Mouse (Mus musculus): ENCODE data around the gene Gpc6. TPM values are rescaled to one million over a fixed set of nuclear protein-coding genes. Genes with fewer than 3 reads are reported as not detected.

The Gpc6 gene
- polyA plus RNA-seq, 1 experiment from 2014 or later: 37.7 TPM

- Histone ChIP-seq H3K4me3 (peak overlapping the region; percentile 96), H3K4me1 (peaks cover 38% of the 10 kb centered on the region), H3K27me3 (ENCODE audit: low read depth, poor library complexity, severe bottlenecking) (no peaks in the 10 kb centered on the region), H3K27ac (replicated peaks) (peak overlapping the region; percentile 99), H3K9me3 (replicated peaks) (no peaks in the 10 kb centered on the region), H3K36me3 (no peaks in the 10 kb centered on the region)
- DNase-seq (ENCODE audit: low spot score): no peak
- 67% methylated on average over 7 of the region's 7 CpGs for WGBS
These were observed 3.8 kb downstream of the Gpc6 start for GRCm38 (mm10) chr14:116928796-116929529.

DNA sequence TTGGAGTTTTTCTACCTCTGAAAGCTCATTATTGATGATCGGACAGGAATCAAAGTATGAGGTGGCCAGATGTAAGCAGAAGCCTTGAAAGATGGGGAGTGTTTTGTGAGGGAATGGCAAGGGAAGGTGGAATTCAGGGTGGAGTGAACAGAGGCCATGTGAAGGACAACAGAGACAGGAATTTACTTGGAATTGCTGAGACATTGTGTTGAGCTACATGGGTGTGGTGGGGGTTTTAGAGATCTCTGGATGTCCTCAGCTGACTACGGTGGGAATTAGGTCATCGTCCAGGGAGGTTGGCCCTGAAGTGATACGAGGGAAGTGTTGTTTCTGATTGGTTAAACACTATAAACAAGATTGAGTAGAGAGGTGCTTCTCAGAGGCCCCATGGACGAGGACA lies 8.7 kb downstream of the Gpc6 start:
- Histone ChIP-seq H3K9me3 (replicated peaks) (no peaks in the 10 kb centered on the region), H3K4me3 (no peak overlapping the region), H3K27me3 (ENCODE audit: low read depth, poor library complexity, severe bottlenecking) (no peaks in the 10 kb centered on the region), H3K27ac (replicated peaks) (no peak overlapping the region), H3K4me1 (peaks cover 21% of the 10 kb centered on the region), H3K36me3 (peaks cover 23% of the 10 kb centered on the region)
- DNase-seq (ENCODE audit: low spot score): no peak
- WGBS: 87% methylated on average over 5 of the region's 5 CpGs

GRCm38 (mm10) chr14:116937910-116938560 lies 12.9 kb downstream of the Gpc6 start:
- H3K9me3 ChIP-seq (replicated peaks): no peaks in the 10 kb centered on the region
- 89% methylated on average over 14 of the region's 14 CpGs for WGBS
- no peak overlapping the region for H3K27ac ChIP-seq (replicated peaks)
- H3K36me3 ChIP-seq: peaks cover 49% of the 10 kb centered on the region
- no peaks in the 10 kb centered on the region for H3K27me3 ChIP-seq (ENCODE audit: low read depth, poor library complexity, severe bottlenecking)
- H3K4me3 ChIP-seq: no peak overlapping the region
- peaks cover 6% of the 10 kb centered on the region; the same call in 1 of the 2 replicates for H3K4me1 ChIP-seq
- DNase-seq (ENCODE audit: low spot score): no peak

- Histone ChIP-seq H3K9me3 (replicated peaks) (peaks cover under 1% of the 10 kb centered on the region; the same call in 1 of the 2 replicates), H3K4me3 (no peak overlapping the region), H3K36me3 (peaks cover 55% of the 10 kb centered on the region), H3K4me1 (peaks cover 6% of the 10 kb centered on the region; the same call in 1 of the 2 replicates), H3K27ac (replicated peaks) (no peak overlapping the region), H3K27me3 (ENCODE audit: low read depth, poor library complexity, severe bottlenecking) (no peaks in the 10 kb centered on the region)
- 96% methylated on average over 9 of the region's 9 CpGs for WGBS
- no peak for DNase-seq (ENCODE audit: low spot score)
These were observed 13.6 kb downstream of the Gpc6 start for GRCm38 (mm10) chr14:116938735-116939134.

- WGBS: 96% methylated on average over 1 of the region's 1 CpGs
- H3K4me1 ChIP-seq: 0 out of 2 replicates have a peak, but pooled peaks cover 3% of the 10 kb centered on the region
- H3K36me3 ChIP-seq: peaks cover 61% of the 10 kb centered on the region
- H3K27me3 ChIP-seq (ENCODE audit: low read depth, poor library complexity, severe bottlenecking): no peaks in the 10 kb centered on the region
- no peak overlapping the region for H3K4me3 ChIP-seq
- peaks cover 8% of the 10 kb centered on the region for H3K9me3 ChIP-seq (replicated peaks)
- no peak for DNase-seq (ENCODE audit: low spot score)
- no peak overlapping the region for H3K27ac ChIP-seq (replicated peaks)
These were observed 14.4 kb downstream of the Gpc6 start for GRCm38 (mm10) chr14:116939561-116939960.

GRCm38 (mm10) chr14:116941772-116942171 lies 16.7 kb downstream of the Gpc6 start:
- no peak for DNase-seq (ENCODE audit: low spot score)
- Histone ChIP-seq H3K36me3 (peaks cover 72% of the 10 kb centered on the region), H3K27me3 (ENCODE audit: low read depth, poor library complexity, severe bottlenecking) (no peaks in the 10 kb centered on the region), H3K4me3 (no peak overlapping the region), H3K9me3 (replicated peaks) (peaks cover 8% of the 10 kb centered on the region), H3K27ac (replicated peaks) (no peak overlapping the region), H3K4me1 (no peaks in the 10 kb centered on the region)
- 91% methylated on average over 4 of the region's 4 CpGs for WGBS

DNA sequence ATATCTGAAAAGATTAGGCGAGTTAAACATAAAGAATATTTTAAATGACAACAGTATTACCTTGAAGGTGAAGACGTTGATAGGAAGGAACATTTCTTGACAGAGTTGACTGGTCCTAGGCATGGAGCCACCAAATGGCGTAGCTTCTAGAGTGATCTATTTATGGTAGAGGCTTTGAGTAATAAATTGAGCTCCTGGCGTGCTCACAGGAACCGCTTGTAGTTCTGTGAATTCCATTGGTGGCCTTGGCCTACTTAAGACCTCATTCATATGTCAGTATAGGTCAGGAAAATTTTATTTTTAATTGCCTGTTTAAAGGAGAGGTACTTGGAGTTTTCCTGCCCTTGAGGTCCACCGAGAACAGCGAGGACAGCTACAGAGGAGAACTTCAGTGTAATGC lies 18.6 kb downstream of the Gpc6 start:
- H3K27me3 ChIP-seq (ENCODE audit: low read depth, poor library complexity, severe bottlenecking): no peaks in the 10 kb centered on the region
- H3K4me3 ChIP-seq: no peak overlapping the region
- no peaks in the 10 kb centered on the region for H3K4me1 ChIP-seq
- H3K27ac ChIP-seq (replicated peaks): no peak overlapping the region
- H3K36me3 ChIP-seq: peaks cover 71% of the 10 kb centered on the region
- no peak for DNase-seq (ENCODE audit: low spot score)
- peaks cover 11% of the 10 kb centered on the region for H3K9me3 ChIP-seq (replicated peaks)
- WGBS: 94% methylated on average over 7 of the region's 7 CpGs

DNA sequence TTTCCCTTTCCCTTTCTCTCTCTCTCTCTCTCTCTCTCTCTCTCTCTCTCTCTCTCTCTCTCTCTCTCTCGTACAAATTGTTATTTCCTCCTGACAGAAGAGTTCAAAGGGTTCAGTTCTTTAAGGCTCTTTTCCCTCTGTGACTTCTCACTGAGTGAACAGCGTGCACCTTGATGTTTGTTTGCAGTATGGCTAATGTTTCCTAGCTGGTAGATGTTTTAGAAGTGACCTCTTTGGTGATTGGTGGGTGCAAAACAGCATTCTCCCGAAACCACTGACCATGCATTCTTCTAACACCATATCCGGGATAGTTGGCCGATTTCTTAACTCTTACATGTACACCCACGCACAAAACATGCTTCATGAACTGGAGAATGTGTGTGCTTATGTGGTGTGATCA lies 20.9 kb downstream of the Gpc6 start:
- H3K36me3 ChIP-seq: peaks cover 75% of the 10 kb centered on the region

GRCm38 (mm10) chr14:116947461-116947860 lies 22.3 kb downstream of the Gpc6 start:
- Histone ChIP-seq H3K4me3 (no peak overlapping the region), H3K9me3 (replicated peaks) (peaks cover 14% of the 10 kb centered on the region), H3K4me1 (no peaks in the 10 kb centered on the region), H3K36me3 (peaks cover 84% of the 10 kb centered on the region), H3K27me3 (ENCODE audit: low read depth, poor library complexity, severe bottlenecking) (no peaks in the 10 kb centered on the region), H3K27ac (replicated peaks) (no peak overlapping the region)
- 97% methylated on average over 6 of the region's 6 CpGs for WGBS
- DNase-seq (ENCODE audit: low spot score): no peak

More for the DNA sequence above, 20.9 kb downstream of the Gpc6 start:
- Histone ChIP-seq H3K4me1 (no peaks in the 10 kb centered on the region), H3K9me3 (replicated peaks) (peaks cover 11% of the 10 kb centered on the region), H3K27me3 (ENCODE audit: low read depth, poor library complexity, severe bottlenecking) (no peaks in the 10 kb centered on the region), H3K27ac (replicated peaks) (no peak overlapping the region), H3K4me3 (no peak overlapping the region)
- DNase-seq (ENCODE audit: low spot score): no peak
- 85% methylated on average over 6 of the region's 6 CpGs for WGBS

GRCm38 (mm10) chr14:116947939-116948591 lies 22.9 kb downstream of the Gpc6 start:
- Histone ChIP-seq H3K4me1 (no peaks in the 10 kb centered on the region), H3K27me3 (ENCODE audit: low read depth, poor library complexity, severe bottlenecking) (no peaks in the 10 kb centered on the region), H3K36me3 (peaks cover 84% of the 10 kb centered on the region), H3K9me3 (replicated peaks) (peaks cover 15% of the 10 kb centered on the region), H3K4me3 (no peak overlapping the region), H3K27ac (replicated peaks) (no peak overlapping the region)
- DNase-seq (ENCODE audit: low spot score): no peak
- WGBS: 92% methylated on average over 5 of the region's 5 CpGs

GRCm38 (mm10) chr14:116957154-116957553 lies 32.0 kb downstream of the Gpc6 start:
- Histone ChIP-seq H3K27ac (replicated peaks) (no peak overlapping the region), H3K27me3 (ENCODE audit: low read depth, poor library complexity, severe bottlenecking) (no peaks in the 10 kb centered on the region), H3K4me3 (no peak overlapping the region), H3K4me1 (no peaks in the 10 kb centered on the region), H3K9me3 (replicated peaks) (peaks cover 4% of the 10 kb centered on the region), H3K36me3 (peaks cover 19% of the 10 kb centered on the region)
- DNase-seq (ENCODE audit: low spot score): no peak

GRCm38 (mm10) chr14:116964837-116965236 lies 39.7 kb downstream of the Gpc6 start:
- DNase-seq (ENCODE audit: low spot score): no peak
- Histone ChIP-seq H3K9me3 (replicated peaks) (no peaks in the 10 kb centered on the region), H3K4me3 (no peak overlapping the region), H3K4me1 (no peaks in the 10 kb centered on the region), H3K27ac (replicated peaks) (no peak overlapping the region), H3K36me3 (no peaks in the 10 kb centered on the region), H3K27me3 (ENCODE audit: low read depth, poor library complexity, severe bottlenecking) (no peaks in the 10 kb centered on the region)
- WGBS: 91% methylated on average over 6 of the region's 6 CpGs

DNA sequence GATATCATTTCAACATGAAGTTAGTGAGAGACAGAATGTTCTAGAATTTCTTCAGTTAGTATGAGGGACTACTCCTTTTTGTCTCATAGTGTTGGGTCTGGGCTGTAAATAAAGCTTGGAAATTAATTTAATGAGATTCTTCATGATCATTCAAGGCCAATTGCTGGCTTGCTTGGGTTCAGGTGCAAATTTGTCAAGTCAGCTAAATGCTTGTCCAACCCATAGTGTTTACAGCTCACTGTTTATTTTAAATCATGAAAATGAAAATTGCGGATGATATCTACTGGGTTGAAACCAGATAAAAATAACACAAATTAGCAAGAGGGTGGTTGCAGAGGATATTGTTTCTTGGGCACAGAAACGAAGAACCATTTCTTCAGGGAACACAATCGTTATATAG lies 49.6 kb downstream of the Gpc6 start:
- 97% methylated on average over 3 of the region's 3 CpGs for WGBS
- no peak overlapping the region for H3K4me3 ChIP-seq
- no peaks in the 10 kb centered on the region for H3K36me3 ChIP-seq
- H3K27ac ChIP-seq (replicated peaks): no peak overlapping the region
- no peaks in the 10 kb centered on the region for H3K9me3 ChIP-seq (replicated peaks)
- no peaks in the 10 kb centered on the region for H3K4me1 ChIP-seq
- DNase-seq (ENCODE audit: low spot score): no peak
- H3K27me3 ChIP-seq (ENCODE audit: low read depth, poor library complexity, severe bottlenecking): no peaks in the 10 kb centered on the region

All from midbrain, embryonic 10.5 days (tissue).